Mouse (Mus musculus) hindbrain, embryonic 16.5 days (tissue): ENCODE data around the gene Myod1. TPM values are rescaled to one million over a fixed set of nuclear protein-coding genes. Genes with fewer than 3 reads are reported as not detected.
A peak's percentile ranks its signal among the peaks of the same experiment; 100 is the strongest.

Experiments
- ATAC-seq: fragments of 200-750 bp; cut with Nextera tagmentation; 2 replicates; pipeline ENCODE4 v1.8.0; 2017; ENCODE audit warnings: moderate TSS enrichment, moderate library complexity
- H3K27ac ChIP-seq: fragments of 300-500 bp; sonication (generic); 2 replicates; pipeline ENCODE4 v1.5.1; 2014; ENCODE audit warnings: low read depth, mild to moderate bottlenecking, control low read depth, low read length, moderate library complexity
- H3K27me3 ChIP-seq: fragments of 300-500 bp; sonication (generic); replicated peaks from 2 replicates; pipeline ENCODE4 v1.6.1; 2014; ENCODE audit warnings: low read length; ENCODE audit not compliant: control insufficient read depth, insufficient read depth
- H3K36me3 ChIP-seq: fragments of 300-500 bp; sonication (generic); 2 replicates; pipeline ENCODE4 v1.6.1; 2014; ENCODE audit warnings: mild to moderate bottlenecking, low read length, moderate library complexity, mixed read lengths; ENCODE audit not compliant: control insufficient read depth, insufficient read depth
- H3K4me1 ChIP-seq: fragments of 300-500 bp; sonication (generic); 2 replicates; pipeline ENCODE4 v1.6.1; 2014; ENCODE audit warnings: low read depth, low read length; ENCODE audit not compliant: control insufficient read depth, insufficient read depth
- H3K4me2 ChIP-seq: fragments of 300-500 bp; sonication (generic); 2 replicates; pipeline ENCODE4 v1.6.1; 2014; ENCODE audit warnings: mild to moderate bottlenecking, low read length, control low read depth, moderate library complexity
- H3K4me3 ChIP-seq: fragments of 300-500 bp; sonication (generic); 2 replicates; pipeline ENCODE4 v1.5.1; 2014; ENCODE audit warnings: mild to moderate bottlenecking, low read length, control low read depth, moderate library complexity
- H3K9ac ChIP-seq: fragments of 300-500 bp; sonication (generic); 2 replicates; pipeline ENCODE4 v1.6.1; 2014; ENCODE audit warnings: low read depth, mild to moderate bottlenecking, control low read depth, low read length, moderate library complexity
- H3K9me3 ChIP-seq: fragments of 300-500 bp; sonication (generic); 2 replicates; pipeline ENCODE4 v1.6.1; 2014; ENCODE audit warnings: mild to moderate bottlenecking, low read length, moderate library complexity; ENCODE audit not compliant: control insufficient read depth
- WGBS: fragments of 180-500 bp; shearing (Covaris S2); extraction: QIAGEN DNeasy Blood & Tissue Kit; methylation state at CpG from one replicate; pipeline ENCODE4 v1.1.7; 2014; 5-methylcytosine and 5-hydroxymethylcytosine counted together
- polyA plus RNA-seq: library from polyadenylated mRNA; unstranded; fragments of >200 nt; fragmentation: Nextera tagmentation; extraction: Ambion mirVana; gene quantifications from 2 replicates; pipeline ENCODE4 v1.2.1, GENCODE M21; 2015

The Myod1 gene
- polyA plus RNA-seq, result 0.19 and 1.9 TPM in 2 replicates

GRCm38 (mm10) chr7:46376172-46377007, at the start of gene Myod1:
Gene Myod1 (plus strand): TSS chr7:46376474.
- ATAC-seq, result no peak
- H3K9me3 ChIP-seq, result no peaks in the 10 kb centered on the region
- H3K9ac ChIP-seq, result peak within 1 kb of the TSS; percentile 55
- WGBS, result 4% methylated on average over 44 of the region's 44 CpGs
- H3K4me2 ChIP-seq, result peak within 1 kb of the TSS; percentile 56
- H3K27ac ChIP-seq, result no peak within 1 kb of the TSS
- H3K27me3 ChIP-seq, result peaks cover 60% of the 10 kb centered on the region
- no peaks in the 10 kb centered on the region for H3K36me3 ChIP-seq
- H3K4me3 ChIP-seq, result peak within 1 kb of the TSS; percentile 35
- H3K4me1 ChIP-seq, result peaks cover 15% of the 10 kb centered on the region

DNA sequence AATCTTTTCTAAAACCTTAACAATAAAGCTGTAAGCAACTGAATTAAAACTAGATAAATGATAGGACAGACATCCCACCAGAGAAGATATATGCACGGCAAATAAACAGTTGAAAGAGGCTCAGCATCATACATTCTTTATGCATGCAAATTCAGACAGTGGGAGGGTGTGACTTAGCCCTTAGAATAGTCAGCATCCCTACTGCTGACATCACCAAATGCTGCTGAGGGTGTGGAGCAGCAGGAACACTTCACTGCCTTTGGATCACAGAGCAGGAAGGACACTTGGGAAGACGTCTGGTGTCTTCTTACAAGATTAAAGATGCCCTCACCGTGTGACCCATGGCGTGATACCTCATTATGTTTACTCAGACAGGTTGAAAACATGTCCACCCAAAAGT, 48.4 kb upstream of the Myod1 start:
- ATAC-seq, result no peak
- H3K27ac ChIP-seq, result no peak overlapping the region
- no peaks in the 10 kb centered on the region for H3K36me3 ChIP-seq
- H3K4me3 ChIP-seq, result no peak overlapping the region
- no peak overlapping the region for H3K4me2 ChIP-seq
- H3K4me1 ChIP-seq, result no peaks in the 10 kb centered on the region
- no peaks in the 10 kb centered on the region for H3K27me3 ChIP-seq
- 72% methylated on average over 4 of the region's 4 CpGs for WGBS
- no peak overlapping the region for H3K9ac ChIP-seq
- H3K9me3 ChIP-seq, result no peaks in the 10 kb centered on the region

DNA sequence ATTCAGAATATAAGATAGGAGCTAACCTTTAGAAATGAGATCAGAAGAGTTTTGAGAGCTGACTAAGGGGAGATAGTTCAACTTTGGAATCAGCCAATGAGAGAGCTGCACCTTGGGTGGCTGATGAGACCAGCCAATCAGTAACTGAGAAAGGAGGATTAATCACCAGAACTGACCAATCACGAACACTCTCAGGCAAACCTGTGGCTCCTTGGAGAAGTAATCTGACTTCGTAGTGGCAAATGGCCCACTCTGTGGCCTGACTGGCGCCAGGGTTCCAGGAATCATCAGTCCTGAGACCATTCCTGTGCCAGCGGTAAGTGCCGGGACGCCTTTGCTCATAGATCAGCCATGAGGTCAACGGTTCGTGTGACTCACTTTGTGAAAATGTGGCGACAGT, 38.9 kb upstream of the Myod1 start:
- Histone ChIP-seq H3K27ac (no peak overlapping the region), H3K36me3 (no peaks in the 10 kb centered on the region), H3K27me3 (no peaks in the 10 kb centered on the region), H3K9me3 (no peaks in the 10 kb centered on the region), H3K4me2 (no peak overlapping the region), H3K4me1 (no peaks in the 10 kb centered on the region), H3K4me3 (no peak overlapping the region), H3K9ac (no peak overlapping the region)
- ATAC-seq, result no peak
- 91% methylated on average over 9 of the region's 9 CpGs for WGBS

- no peak overlapping the region for H3K4me3 ChIP-seq
- no peaks in the 10 kb centered on the region for H3K36me3 ChIP-seq
- 46% methylated on average over 3 of the region's 3 CpGs for WGBS
- no peak overlapping the region for H3K9ac ChIP-seq
- H3K4me1 ChIP-seq, result no peaks in the 10 kb centered on the region
- no peaks in the 10 kb centered on the region for H3K27me3 ChIP-seq
- no peak overlapping the region for H3K4me2 ChIP-seq
- no peak overlapping the region for H3K27ac ChIP-seq
- H3K9me3 ChIP-seq, result no peaks in the 10 kb centered on the region
- ATAC-seq, result no peak
These were observed 36.5 kb upstream of the Myod1 start for GRCm38 (mm10) chr7:46339818-46340217.

GRCm38 (mm10) chr7:46340295-46340694, 36.0 kb upstream of the Myod1 start:
- 73% methylated on average over 5 of the region's 5 CpGs for WGBS

GRCm38 (mm10) chr7:46341471-46341870, 34.8 kb upstream of the Myod1 start:
- no peak for ATAC-seq
- Histone ChIP-seq H3K4me3 (no peak overlapping the region), H3K4me2 (no peak overlapping the region), H3K9ac (no peak overlapping the region), H3K27me3 (no peaks in the 10 kb centered on the region), H3K9me3 (no peaks in the 10 kb centered on the region), H3K36me3 (no peaks in the 10 kb centered on the region), H3K4me1 (no peaks in the 10 kb centered on the region), H3K27ac (no peak overlapping the region)
- 78% methylated on average over 9 of the region's 9 CpGs for WGBS

More at GRCm38 (mm10) chr7:46340295-46340694, 36.0 kb upstream of the Myod1 start:
- H3K4me1 ChIP-seq, result no peaks in the 10 kb centered on the region
- ATAC-seq, result no peak
- no peaks in the 10 kb centered on the region for H3K9me3 ChIP-seq
- no peaks in the 10 kb centered on the region for H3K27me3 ChIP-seq
- no peaks in the 10 kb centered on the region for H3K36me3 ChIP-seq
- no peak overlapping the region for H3K9ac ChIP-seq
- H3K4me3 ChIP-seq, result no peak overlapping the region
- H3K4me2 ChIP-seq, result no peak overlapping the region
- H3K27ac ChIP-seq, result no peak overlapping the region

GRCm38 (mm10) chr7:46347692-46348091, 28.6 kb upstream of the Myod1 start:
- Histone ChIP-seq H3K9ac (no peak overlapping the region), H3K4me2 (no peak overlapping the region), H3K4me3 (no peak overlapping the region), H3K27me3 (peaks cover 16% of the 10 kb centered on the region), H3K27ac (no peak overlapping the region), H3K9me3 (no peaks in the 10 kb centered on the region), H3K4me1 (peaks cover 4% of the 10 kb centered on the region; the same call in 1 of the 2 replicates), H3K36me3 (no peaks in the 10 kb centered on the region)
- no peak for ATAC-seq
- 75% methylated on average over 4 of the region's 4 CpGs for WGBS

- H3K4me3 ChIP-seq, result peak overlapping the region; percentile 27
- no peak overlapping the region for H3K27ac ChIP-seq
- H3K4me1 ChIP-seq, result peaks cover 4% of the 10 kb centered on the region; the same call in 1 of the 2 replicates
- peak overlapping the region; percentile 39; the same call in 1 of the 2 replicates for H3K9ac ChIP-seq
- 4% methylated on average over 27 of the region's 36 CpGs for WGBS
- ATAC-seq, result peak; percentile 40
- H3K36me3 ChIP-seq, result no peaks in the 10 kb centered on the region
- H3K4me2 ChIP-seq, result peak overlapping the region; percentile 60
- H3K9me3 ChIP-seq, result no peaks in the 10 kb centered on the region
- H3K27me3 ChIP-seq, result peaks cover 16% of the 10 kb centered on the region
These were observed 27.5 kb upstream of the Myod1 start for GRCm38 (mm10) chr7:46348813-46349212.

DNA sequence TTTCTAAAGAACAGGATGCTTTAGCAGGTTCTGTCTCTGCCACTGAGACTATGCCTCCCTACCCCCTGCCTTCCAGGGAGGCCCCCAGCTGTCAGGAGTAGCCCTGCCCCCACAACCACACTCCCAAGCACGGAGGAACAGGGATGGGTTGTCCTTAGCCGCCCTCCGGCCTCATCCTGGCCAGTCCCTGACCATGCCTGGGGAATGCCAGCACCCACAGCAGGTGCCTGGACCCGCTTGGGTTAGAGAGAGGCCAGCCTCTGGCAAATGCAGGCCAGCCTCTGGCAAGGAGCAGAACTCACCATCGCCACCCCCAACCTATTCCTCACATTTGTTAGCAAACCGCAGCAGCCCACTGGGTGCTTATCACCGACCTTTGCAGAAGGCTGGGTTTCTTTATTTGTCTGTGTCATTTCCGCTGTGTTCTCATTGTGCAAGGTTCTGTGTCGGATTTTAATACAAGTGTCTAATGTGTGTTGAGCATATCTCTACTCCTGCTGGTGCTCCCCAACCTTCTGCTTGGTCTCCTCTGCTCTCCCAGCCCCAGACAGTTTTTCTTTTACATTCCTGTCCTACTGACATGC, 26.1 kb upstream of the Myod1 start:
- no peak overlapping the region for H3K27ac ChIP-seq
- peaks cover 4% of the 10 kb centered on the region; the same call in 1 of the 2 replicates for H3K4me1 ChIP-seq
- H3K4me3 ChIP-seq, result no peak overlapping the region
- H3K9me3 ChIP-seq, result no peaks in the 10 kb centered on the region
- no peak for ATAC-seq
- peaks cover 16% of the 10 kb centered on the region for H3K27me3 ChIP-seq
- H3K36me3 ChIP-seq, result no peaks in the 10 kb centered on the region
- H3K4me2 ChIP-seq, result no peak overlapping the region
- no peak overlapping the region for H3K9ac ChIP-seq
- 61% methylated on average over 9 of the region's 9 CpGs for WGBS
